ENCODE assay signal across 8 mouse cellular contexts in the genomic region with DNA sequence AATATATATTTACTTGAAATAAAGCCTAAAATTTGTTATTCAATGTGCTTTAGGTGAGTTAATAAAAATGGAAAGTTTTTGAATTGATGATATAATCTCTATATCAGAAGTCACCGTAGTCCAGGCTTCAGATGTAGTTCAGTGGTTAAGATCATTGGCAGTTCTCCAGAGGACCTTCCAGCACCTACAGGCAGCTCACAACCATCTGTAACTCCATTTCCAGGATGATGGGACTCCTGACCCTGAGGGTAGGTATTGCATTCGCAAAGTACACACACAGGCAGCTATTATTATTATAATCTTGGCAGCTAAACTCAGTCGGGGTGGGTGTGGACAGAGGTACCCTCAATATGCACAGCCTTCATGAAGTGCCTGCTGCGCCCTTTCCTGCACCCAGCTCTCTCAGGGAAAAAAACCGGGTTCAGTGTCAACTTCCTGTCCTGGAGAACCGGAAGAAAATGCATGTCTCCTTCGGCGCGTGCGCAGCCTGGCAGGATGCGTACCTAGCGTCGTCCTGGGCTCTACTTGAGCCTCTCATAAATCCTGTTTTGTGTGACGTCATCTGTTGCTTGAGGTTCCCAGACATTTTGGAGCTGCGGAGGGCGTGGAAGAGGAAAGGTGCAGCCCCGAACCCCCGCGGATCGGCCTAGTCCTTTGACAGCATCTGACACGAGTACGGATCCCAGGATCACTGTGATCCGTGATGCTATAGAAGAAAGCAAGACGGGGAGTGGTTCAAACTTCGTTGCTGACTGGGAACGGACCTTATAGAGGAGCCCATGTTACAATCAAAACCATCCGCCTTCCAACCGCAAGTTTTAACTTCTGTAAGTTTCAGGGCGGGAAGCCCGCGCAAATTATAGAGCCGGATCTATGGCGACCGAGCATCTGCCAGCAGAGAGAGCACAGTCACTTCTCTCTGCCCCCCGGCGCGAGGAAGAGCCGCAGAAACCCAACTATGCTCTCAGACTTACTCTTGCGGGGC. TPM values are rescaled to one million over a fixed set of nuclear protein-coding genes. Genes with fewer than 3 reads are reported as not detected.
DNase-seq lines count a peak whose midpoint lies in the region; ATAC-seq lines count a peak whose summit lies in the region.

A gene (plus strand): TSS at position 551 of the 985 bp plus-strand sequence.

- 2% methylated on average over 39 of the region's 39 CpGs for WGBS in forebrain, embryonic 14.5 days
- WGBS in neural tube, embryonic 15.5 days, result 2% methylated on average over 39 of the region's 39 CpGs

- H3K4me2 ChIP-seq in forebrain, embryonic 14.5 days (ENCODE audit: low read length), result peak within 1 kb of the TSS; percentile 68
- H3K4me2 ChIP-seq in neural tube, embryonic 15.5 days, result peak within 1 kb of the TSS; percentile 72

- H3K4me1 ChIP-seq in forebrain, embryonic 14.5 days (ENCODE audit: control insufficient read depth, insufficient read depth, low read length), result peaks cover 10% of the 10 kb centered on the region
- peaks cover 36% of the 10 kb centered on the region for H3K4me1 ChIP-seq in neural tube, embryonic 15.5 days

- peak; percentile 98 for ATAC-seq in forebrain, embryonic 14.5 days
- ATAC-seq in neural tube, embryonic 15.5 days (ENCODE audit: low FRiP score), result peak; percentile 97

- peak; percentile 98 for DNase-seq in ES-CJ7 (ENCODE audit: low read depth, low spot score)
- peak; percentile 92 for DNase-seq in cerebellum, adult 11 months
- DNase-seq in forebrain, embryonic 14.5 days (ENCODE audit: low spot score), result peak; percentile 100
- DNase-seq in heart, postnatal 14 days, result peak; percentile 89 to 90
- peak; percentile 96 for DNase-seq in layer of hippocampus, adult 11-12 months (ENCODE audit: low spot score)
- peak; percentile 94 to 96 for DNase-seq in lung, adult 18-20 months
- DNase-seq in testis, postnatal 14 days (ENCODE audit: low spot score), result peak; percentile 89

- peak within 1 kb of the TSS; percentile 56; the same call in 1 of the 2 replicates for H3K27ac ChIP-seq in forebrain, embryonic 14.5 days (ENCODE audit: low read depth, low read length)
- H3K27ac ChIP-seq in neural tube, embryonic 15.5 days (replicated peaks), result peak within 1 kb of the TSS; percentile 88

- H3K9me3 ChIP-seq in forebrain, embryonic 14.5 days (replicated peaks; ENCODE audit: control insufficient read depth, low read length), result no peaks in the 10 kb centered on the region
- no peaks in the 10 kb centered on the region for H3K9me3 ChIP-seq in neural tube, embryonic 15.5 days (replicated peaks)

- no peaks in the 10 kb centered on the region for H3K27me3 ChIP-seq in forebrain, embryonic 14.5 days (replicated peaks; ENCODE audit: control insufficient read depth, insufficient read depth, low read length)
- no peaks in the 10 kb centered on the region for H3K27me3 ChIP-seq in neural tube, embryonic 15.5 days (replicated peaks)

- intact Hi-C loops in heart, postnatal 14 days (cut with DNase I), result loop anchor here (10.0 kb wide), 1 partner anchor 166 kb away; a partner anchor contains a TSS

- H3K4me3 ChIP-seq in forebrain, embryonic 14.5 days (ENCODE audit: low read depth, low read length), result peak within 1 kb of the TSS; percentile 60
- peak within 1 kb of the TSS; percentile 67 for H3K4me3 ChIP-seq in neural tube, embryonic 15.5 days (replicated peaks)

- H3K9ac ChIP-seq in forebrain, embryonic 14.5 days (ENCODE audit: low read length), result peak within 1 kb of the TSS; percentile 74
- H3K9ac ChIP-seq in neural tube, embryonic 15.5 days (replicated peaks), result peak within 1 kb of the TSS; percentile 70

- peaks cover 31% of the 10 kb centered on the region for H3K36me3 ChIP-seq in forebrain, embryonic 14.5 days (ENCODE audit: control insufficient read depth, insufficient read depth, low read length)
- H3K36me3 ChIP-seq in neural tube, embryonic 15.5 days, result peaks cover 22% of the 10 kb centered on the region

RNA-seq across cellular contexts. Expression of the gene that starts here (rescaled TPM):
- polyA plus RNA-seq in forebrain, embryonic 14.5 days (2014; fragmentation: Nextera tagmentation; extraction: Ambion mirVana), result 17.6 and 17.7 TPM in 2 replicates
- total RNA-seq in heart, postnatal 14 days (2021), result 1 to 10 TPM; 2.8 to 3.3 TPM
- polyA plus RNA-seq in neural tube, embryonic 15.5 days (2015; fragmentation: Nextera tagmentation; extraction: Ambion mirVana), result 12.0 and 12.4 TPM in 2 replicates

Comparison
In these comparisons a context has a peak if more than half of its experiments do, and no peak if none do; other contexts are left out.
1. Peak in every context shown above with its lines: DNase-seq, ATAC-seq, H3K4me3 ChIP-seq and H3K27ac ChIP-seq.